Mouse (Mus musculus): ENCODE data around the gene Prickle3.

- TF ChIP-seq CTCF (IDR thresholded peaks at IDR 0.05; ENCODE audit: extremely low read depth, insufficient read length, insufficient replicate concordance, low read depth, low read length): no peak
- TF ChIP-seq POLR2A (IDR thresholded peaks at IDR 0.05; ENCODE audit: low read depth, low read length): no peak
Observed at GRCm38 (mm10) chrX:7688321-7688720, 31.3 kb downstream of the Prickle3 start.

Data from small intestine, adult 2 months (tissue).